11 mouse cellular contexts compared by ENCODE assay signal in the genomic region with DNA sequence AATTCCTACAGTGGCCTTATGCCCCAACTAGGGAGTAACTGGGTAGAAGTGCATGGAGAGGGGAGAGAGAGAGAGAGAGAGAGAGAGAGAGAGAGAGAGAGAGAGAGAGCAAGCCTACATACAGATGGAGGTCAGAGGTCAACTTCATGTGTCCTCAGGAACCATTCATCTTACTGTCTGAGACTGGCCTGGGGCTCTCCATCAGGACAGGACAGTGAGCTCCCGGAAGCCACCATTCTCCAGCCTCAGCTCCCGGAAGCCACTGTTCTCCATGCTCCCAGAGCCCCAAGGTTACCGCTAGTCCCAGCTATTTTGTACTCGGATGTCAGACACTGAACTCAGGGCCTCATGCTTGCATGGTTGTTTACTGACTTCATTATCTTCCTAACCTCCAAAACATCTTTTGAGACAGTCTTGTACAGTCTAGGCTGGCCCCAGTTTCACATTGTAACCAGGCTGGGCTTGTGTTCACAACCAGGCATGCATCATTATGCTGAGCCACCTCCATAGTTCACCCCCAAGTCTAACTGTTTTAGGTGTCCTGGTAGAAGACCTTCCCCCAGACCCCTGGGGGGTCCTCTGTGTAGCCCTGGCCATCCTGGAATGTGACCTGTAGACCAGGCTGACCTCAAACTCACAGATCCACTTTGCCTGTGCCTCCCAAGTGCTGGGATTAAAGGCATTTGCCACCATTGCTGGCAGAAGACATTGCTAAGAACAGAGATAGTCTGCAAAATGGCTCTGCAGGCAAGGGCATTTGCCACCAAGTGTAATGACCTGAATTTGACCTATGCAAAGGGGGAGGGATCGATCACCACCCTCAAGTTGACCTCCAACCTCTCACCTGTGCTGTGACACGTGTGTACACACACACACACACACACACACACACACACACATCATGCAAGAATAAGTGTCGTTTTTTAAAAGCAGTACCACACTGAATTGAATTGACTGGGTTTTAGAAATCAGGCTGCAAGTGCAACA. TPM values are rescaled to one million over a fixed set of nuclear protein-coding genes. Genes with fewer than 3 reads are reported as not detected.
A peak's percentile ranks its signal among the peaks of the same experiment; 100 is the strongest.
DNase-seq lines count a peak whose midpoint lies in the region; ATAC-seq and TF ChIP-seq lines count a peak whose summit lies in the region.
"Had no signal": no experiment of that assay in that cellular context is flagged by ENCODE, and none has a peak within 500 bp of the region (broad histone marks: within the 10 kb centered on the region; RNA-seq: fewer than 3 reads in every experiment).

No protein-coding gene starts in this region.

- peak overlapping the region; percentile 95 for H3K27ac ChIP-seq in heart, adult 2 months
- peak overlapping the region; percentile 0; the same call in 1 of the 2 replicates for H3K27ac ChIP-seq in liver, adult 2 months (replicated peaks; ENCODE audit: insufficient read depth, low read depth, low read length)
- peak overlapping the region; percentile 19; the same call in 1 of the 2 replicates for H3K27ac ChIP-seq in heart, embryonic 16.5 days (ENCODE audit: low read length)
- no peak overlapping the region for H3K27ac ChIP-seq in neural tube, embryonic 13.5 days (replicated peaks)

- H3K4me1 ChIP-seq in heart, adult 2 months (ENCODE audit: control insufficient read depth, insufficient read depth, low read length), result peaks cover 35% of the 10 kb centered on the region
- peaks cover 6% of the 10 kb centered on the region for H3K4me1 ChIP-seq in liver, adult 2 months (ENCODE audit: control insufficient read depth, insufficient read depth, low read length)
- H3K4me1 ChIP-seq in heart, embryonic 16.5 days (ENCODE audit: control insufficient read depth, insufficient read depth, low read length), result peaks cover 24% of the 10 kb centered on the region
- H3K4me1 ChIP-seq in neural tube, embryonic 13.5 days (replicated peaks), result peaks cover 32% of the 10 kb centered on the region

- intact Hi-C loops in heart, adult 2 months (cut with DNase I), result no loop called here
- intact Hi-C loops in heart, postnatal 36 days (cut with DNase I), result no loop called here

- peak overlapping the region; percentile 63; the same call in 1 of the 2 replicates for H3K4me2 ChIP-seq in heart, embryonic 16.5 days (ENCODE audit: low read depth, low read length)
- peak overlapping the region; percentile 58; the same call in 1 of the 2 replicates for H3K4me2 ChIP-seq in neural tube, embryonic 13.5 days

- H3K36me3 ChIP-seq in heart, adult 2 months (ENCODE audit: control insufficient read depth, insufficient read depth, low read length), result peaks cover 13% of the 10 kb centered on the region
- no peaks in the 10 kb centered on the region for H3K36me3 ChIP-seq in liver, adult 2 months (ENCODE audit: control insufficient read depth, insufficient read depth, low read length)
- H3K36me3 ChIP-seq in heart, embryonic 16.5 days (ENCODE audit: control insufficient read depth, insufficient read depth), result no peaks in the 10 kb centered on the region; the same call in 1 of the 2 replicates
- no peaks in the 10 kb centered on the region for H3K36me3 ChIP-seq in neural tube, embryonic 13.5 days

- H3K4me3 ChIP-seq in heart, adult 2 months, result peak overlapping the region; percentile 7; the same call in 1 of the 2 replicates
- H3K4me3 ChIP-seq in liver, adult 2 months (ENCODE audit: insufficient read depth, low read depth, low read length), result no peak overlapping the region
- H3K4me3 ChIP-seq in heart, embryonic 16.5 days (ENCODE audit: low read length), result no peak overlapping the region; the same call in 1 of the 2 replicates
- no peak overlapping the region for H3K4me3 ChIP-seq in neural tube, embryonic 13.5 days

- no peak for TF ChIP-seq EP300 in heart, adult 2 months (IDR thresholded peaks at IDR 0.05; ENCODE audit: insufficient read depth, low read depth, low read length)

- no peaks in the 10 kb centered on the region for H3K9me3 ChIP-seq in heart, embryonic 16.5 days (replicated peaks; ENCODE audit: control insufficient read depth, low read length)
- H3K9me3 ChIP-seq in neural tube, embryonic 13.5 days, result no peaks in the 10 kb centered on the region

- no peaks in the 10 kb centered on the region for H3K27me3 ChIP-seq in heart, adult 2 months (ENCODE audit: control insufficient read depth, insufficient read depth, low read length)
- no peaks in the 10 kb centered on the region for H3K27me3 ChIP-seq in liver, adult 2 months (ENCODE audit: control insufficient read depth, insufficient read depth, low read length)
- H3K27me3 ChIP-seq in heart, embryonic 16.5 days (ENCODE audit: control insufficient read depth, insufficient read depth, low read length), result no peaks in the 10 kb centered on the region
- no peaks in the 10 kb centered on the region for H3K27me3 ChIP-seq in neural tube, embryonic 13.5 days

- no peak for TF ChIP-seq POLR2A in heart, adult 2 months (IDR thresholded peaks at IDR 0.05; ENCODE audit: insufficient read depth, low read depth, low read length)
- no peak for TF ChIP-seq POLR2A in liver, adult 2 months (IDR thresholded peaks at IDR 0.05; ENCODE audit: extremely low read depth, insufficient read depth, low read length)

- H3K9ac ChIP-seq in heart, adult 2 months (ENCODE audit: low read depth, low read length), result peak overlapping the region; percentile 23; the same call in 1 of the 2 replicates
- H3K9ac ChIP-seq in liver, adult 2 months (ENCODE audit: low read depth, low read length), result no peak overlapping the region
- H3K9ac ChIP-seq in heart, embryonic 16.5 days (ENCODE audit: low read length), result no peak overlapping the region
- no peak overlapping the region for H3K9ac ChIP-seq in neural tube, embryonic 13.5 days

- WGBS in heart, adult 2 months, result 45% methylated on average over 7 of the region's 7 CpGs
- WGBS in liver, adult 2 months, result 38% methylated on average over 7 of the region's 7 CpGs
- WGBS in heart, embryonic 16.5 days, result 66% methylated on average over 7 of the region's 7 CpGs
- WGBS in neural tube, embryonic 13.5 days, result 60% methylated on average over 7 of the region's 7 CpGs

- ATAC-seq in heart, embryonic 16.5 days (replicated peaks; ENCODE audit: extremely low read depth, insufficient read depth, low FRiP score), result no peak
- no peak for ATAC-seq in neural tube, embryonic 13.5 days (ENCODE audit: low read depth)

- no peak for TF ChIP-seq CTCF in heart, adult 2 months (IDR thresholded peaks at IDR 0.05)
- no peak for TF ChIP-seq CTCF in liver, adult 2 months (IDR thresholded peaks at IDR 0.05; ENCODE audit: low read depth, low read length)

- peak in 1 of 2 experiments; percentile 21 for DNase-seq in heart, adult 2 months
- no peak for DNase-seq in heart, postnatal 36 days
- DNase-seq in liver, adult 2 months (ENCODE audit: extremely low read depth, low read depth, low spot score), result peak; percentile 64
- no peak for DNase-seq in liver
- no peak for DNase-seq in spleen, postnatal 4 days (ENCODE audit: low spot score in 2 of 2)
- no peak for DNase-seq in adrenal gland, adult 18-20 months (ENCODE audit: low spot score in 2 of 2)
- DNase-seq: left cerebral cortex, postnatal 4 days had no signal

- H3K79me2 ChIP-seq in heart, adult 2 months (replicated peaks; ENCODE audit: control insufficient read depth, insufficient read depth, low read length), result no peaks in the 10 kb centered on the region; the same call in 1 of the 2 replicates
- H3K79me2 ChIP-seq in liver, adult 2 months (ENCODE audit: control insufficient read depth, insufficient read depth, low read length), result no peaks in the 10 kb centered on the region

RNA-seq across cellular contexts. Expression of gene Dock6, which starts 2.5 kb away (rescaled TPM):
- 10 to 100 TPM; 25.9 to 33.8 TPM for total RNA-seq in heart, adult 2 months (2021)
- 87.9 and 92.7 TPM in 2 replicates for polyA plus RNA-seq in heart, adult 2 months (2012; rRNA removed)
- total RNA-seq in heart, postnatal 36 days (2021), result 10 to 100 TPM; 31.0 to 39.1 TPM
- 8.5 and 12.6 TPM in 2 replicates for total RNA-seq in liver, adult 2 months (2014; rRNA removed)
- 23.2 and 33.9 TPM in 2 replicates for polyA plus RNA-seq in liver, adult 2 months (2012; rRNA removed)
- polyA plus RNA-seq in heart, embryonic 16.5 days (2015; fragmentation: Nextera tagmentation; extraction: Ambion mirVana), result 45.2 and 46.2 TPM in 2 replicates
- polyA plus RNA-seq in neural tube, embryonic 13.5 days (2015; fragmentation: Nextera tagmentation; extraction: Ambion mirVana), result 21.3 and 22.8 TPM in 2 replicates
- 10 to 100 TPM; 29.7 to 36.1 TPM for total RNA-seq in adrenal gland, adult 18-20 months (2021)

RNA-seq across cellular contexts. Expression of gene Angptl8, which starts 14.7 kb away (rescaled TPM):
- not detected for total RNA-seq in heart, adult 2 months (2021)
- 0.41 and 2.4 TPM in 2 replicates for polyA plus RNA-seq in heart, adult 2 months (2012; rRNA removed)
- not detected for total RNA-seq in heart, postnatal 36 days (2021)
- 13.6 and 22.2 TPM in 2 replicates for total RNA-seq in liver, adult 2 months (2014; rRNA removed)
- 201 and 258 TPM in 2 replicates for polyA plus RNA-seq in liver, adult 2 months (2012; rRNA removed)
- polyA plus RNA-seq in heart, embryonic 16.5 days (2015; fragmentation: Nextera tagmentation; extraction: Ambion mirVana), result 1.7 and 2.4 TPM in 2 replicates
- polyA plus RNA-seq in neural tube, embryonic 13.5 days (2015; fragmentation: Nextera tagmentation; extraction: Ambion mirVana), result 0.46 and 0.72 TPM in 2 replicates
- total RNA-seq in adrenal gland, adult 18-20 months (2021), result 10 to 100 TPM in 1 of 2 experiments, 1 to 10 TPM in 1; 8.2 to 26.2 TPM
- total RNA-seq: left cerebral cortex, postnatal 4 days had no signal
- polyA plus RNA-seq: embryonic facial prominence, embryonic 11.5 days; frontal cortex, adult 2 months had no signal

RNA-seq across cellular contexts. Expression of gene Kank2, which starts 51.4 kb away (rescaled TPM):
- 10 to 100 TPM; 57.3 to 62.9 TPM for total RNA-seq in heart, adult 2 months (2021)
- 45.3 and 52.7 TPM in 2 replicates for polyA plus RNA-seq in heart, adult 2 months (2012; rRNA removed)
- total RNA-seq in heart, postnatal 36 days (2021), result 10 to 100 TPM; 50.5 to 54.2 TPM
- total RNA-seq in liver, adult 2 months (2014; rRNA removed), result 12.8 and 20.7 TPM in 2 replicates
- 27.2 and 34.5 TPM in 2 replicates for polyA plus RNA-seq in liver, adult 2 months (2012; rRNA removed)
- 16.6 and 21.8 TPM in 2 replicates for polyA plus RNA-seq in heart, embryonic 16.5 days (2015; fragmentation: Nextera tagmentation; extraction: Ambion mirVana)
- polyA plus RNA-seq in neural tube, embryonic 13.5 days (2015; fragmentation: Nextera tagmentation; extraction: Ambion mirVana), result 5.3 and 5.9 TPM in 2 replicates
- total RNA-seq in adrenal gland, adult 18-20 months (2021), result 10 to 100 TPM; 31.1 to 31.3 TPM

Comparison
In these comparisons a context has a peak if more than half of its experiments do, and no peak if none do; other contexts are left out.
1. RNA of gene Angptl8, which starts 14.7 kb away (total RNA-seq): 8.2 to 26.2 TPM in adrenal gland, adult 18-20 months and 13.6 to 22.2 TPM in liver, adult 2 months; not detected in heart, adult 2 months and not detected in heart, postnatal 36 days; every median in the first group is over 4 times any median in the second.